Mouse (Mus musculus): Measurements from ENCODE around the gene Dcaf10. TPM values are rescaled to one million over a fixed set of nuclear protein-coding genes. Genes with fewer than 3 reads are reported as not detected.
"Not testable (repeated sequence)": the region's sequence is repeated elsewhere in the genome, so short reads cannot be mapped to it uniquely, and the experiment has no call there.

The Dcaf10 gene
- polyA plus RNA-seq, 1 experiment from 2014 or later = 8.0 TPM

GRCm38 (mm10) chr4:45356653-45357052 lies 14.8 kb downstream of the Dcaf10 start:
- Histone ChIP-seq H3K36me3 (peaks cover 33% of the 10 kb centered on the region), H3K4me2 (no peak overlapping the region), H3K27me3 (no peaks in the 10 kb centered on the region), H3K9ac (no peak overlapping the region), H3K4me3 (no peak overlapping the region), H3K4me1 (replicated peaks) (no peaks in the 10 kb centered on the region), H3K27ac (replicated peaks) (no peak overlapping the region), H3K9me3 (no peaks in the 10 kb centered on the region)
- WGBS = 93% methylated on average over 3 of the region's 3 CpGs
- ATAC-seq (ENCODE audit: low read depth) = no peak

DNA sequence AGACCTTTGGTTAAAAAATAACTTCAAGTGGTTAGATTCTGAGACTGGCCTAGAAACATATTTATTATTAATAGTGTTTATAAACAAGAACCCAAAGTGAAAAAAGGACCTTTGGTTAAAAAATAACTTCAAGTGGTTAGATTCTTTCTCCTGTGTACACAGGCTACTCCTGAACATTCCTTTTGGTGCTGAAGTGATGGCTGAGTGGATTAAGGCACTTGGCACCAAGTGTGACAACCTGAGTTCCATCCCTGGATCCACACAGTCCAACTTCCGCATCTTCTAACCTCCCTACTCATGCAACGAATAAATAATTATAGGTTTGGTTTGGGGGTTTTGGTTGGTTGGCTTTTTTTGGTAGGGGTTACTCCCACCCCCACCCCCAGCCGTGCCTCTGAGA lies 29.4 kb downstream of the Dcaf10 start:
- Histone ChIP-seq H3K36me3 (peaks cover 72% of the 10 kb centered on the region), H3K4me1 (replicated peaks) (no peaks in the 10 kb centered on the region), H3K4me2 (no peak overlapping the region), H3K9me3 (no peaks in the 10 kb centered on the region), H3K4me3 (no peak overlapping the region), H3K27me3 (no peaks in the 10 kb centered on the region), H3K9ac (no peak overlapping the region), H3K27ac (replicated peaks) (no peak overlapping the region)
- ATAC-seq (ENCODE audit: low read depth) = no peak
- 91% methylated on average over 3 of the region's 3 CpGs for WGBS

DNA sequence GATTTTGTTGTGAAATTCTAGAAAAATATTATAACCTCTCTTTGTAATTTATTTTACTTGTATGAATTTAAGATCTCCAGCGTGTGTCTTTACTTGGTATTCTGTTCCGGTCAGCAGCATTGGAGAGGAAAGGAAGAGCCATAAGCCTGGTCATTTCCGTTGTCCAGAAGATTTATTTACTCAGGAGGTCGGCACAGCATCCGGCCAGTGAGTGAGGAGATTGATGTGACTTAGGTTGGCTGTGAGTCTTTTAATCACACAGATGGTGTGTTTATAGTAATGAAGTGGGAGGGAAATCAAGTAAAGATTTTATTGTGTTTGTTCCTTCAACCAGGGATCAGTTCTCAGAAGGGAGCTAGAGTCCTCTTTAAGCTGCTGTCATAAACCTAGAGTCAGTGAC lies 33.0 kb downstream of the Dcaf10 start:
- Histone ChIP-seq H3K36me3 (peaks cover 80% of the 10 kb centered on the region), H3K4me2 (no peak overlapping the region), H3K4me3 (no peak overlapping the region), H3K9me3 (no peaks in the 10 kb centered on the region), H3K9ac (no peak overlapping the region), H3K4me1 (replicated peaks) (no peaks in the 10 kb centered on the region), H3K27ac (replicated peaks) (no peak overlapping the region), H3K27me3 (no peaks in the 10 kb centered on the region)
- ATAC-seq (ENCODE audit: low read depth) = no peak
- WGBS = 64% methylated on average over 5 of the region's 5 CpGs

DNA sequence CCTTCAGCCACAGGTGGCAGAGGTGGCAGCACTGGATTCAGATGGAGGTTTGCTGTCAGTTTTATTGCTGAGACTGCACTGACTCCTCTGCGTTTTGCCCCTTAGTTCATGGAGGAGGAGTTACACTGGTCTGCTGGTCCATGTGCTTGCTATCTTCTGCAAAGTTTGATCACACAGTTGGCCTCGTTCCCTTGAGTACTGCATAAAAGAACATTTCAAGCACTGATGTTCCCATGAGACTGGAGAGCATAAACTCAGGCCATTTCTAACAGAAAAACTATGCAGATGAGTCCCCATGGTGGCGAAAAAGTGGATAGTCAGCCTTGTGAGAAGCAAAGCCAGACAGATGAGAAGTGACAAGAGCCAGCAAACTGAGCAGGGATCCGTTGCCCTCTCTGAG lies 34.7 kb downstream of the Dcaf10 start:
- Histone ChIP-seq H3K9ac (no peak overlapping the region), H3K36me3 (peaks cover 65% of the 10 kb centered on the region)
- WGBS = 83% methylated on average over 4 of the region's 4 CpGs

GRCm38 (mm10) chr4:45380903-45381580 lies 39.1 kb downstream of the Dcaf10 start:
- ATAC-seq (ENCODE audit: low read depth); H3K27me3 ChIP-seq; H3K9me3 ChIP-seq; H3K27ac ChIP-seq (replicated peaks); H3K4me1 ChIP-seq (replicated peaks); H3K9ac ChIP-seq; H3K4me3 ChIP-seq; H3K4me2 ChIP-seq: not testable (repeated sequence)
- 90% methylated on average over 10 of the region's 10 CpGs for WGBS
- H3K36me3 ChIP-seq = peaks cover 22% of the 10 kb centered on the region

More for the DNA sequence above, 34.7 kb downstream of the Dcaf10 start:
- Histone ChIP-seq H3K27me3 (no peaks in the 10 kb centered on the region), H3K4me2 (no peak overlapping the region), H3K4me3 (no peak overlapping the region), H3K4me1 (replicated peaks) (no peaks in the 10 kb centered on the region), H3K27ac (replicated peaks) (no peak overlapping the region), H3K9me3 (no peaks in the 10 kb centered on the region)
- no peak for ATAC-seq (ENCODE audit: low read depth)

DNA sequence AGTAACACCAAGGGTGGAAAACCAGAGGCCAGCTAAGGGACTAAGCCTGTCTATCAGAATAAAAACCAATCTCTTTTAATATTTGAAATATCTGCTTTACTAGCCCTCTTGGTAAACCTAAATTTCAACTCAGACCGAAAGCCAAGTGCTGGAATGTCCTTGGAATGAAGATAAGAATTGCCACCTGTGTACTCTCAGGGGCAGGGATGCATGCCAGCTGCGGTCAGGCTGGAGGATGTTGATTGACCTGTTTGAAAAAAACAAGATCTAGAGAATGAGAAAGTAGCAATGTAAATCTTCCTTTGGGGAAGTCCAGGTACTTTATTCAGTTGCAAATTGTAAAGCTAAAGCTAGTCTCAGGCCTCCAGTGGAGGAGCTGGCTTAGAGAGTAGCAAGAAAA lies 40.2 kb downstream of the Dcaf10 start:
- ATAC-seq (ENCODE audit: low read depth); H3K4me3 ChIP-seq; H3K9me3 ChIP-seq; H3K27me3 ChIP-seq; H3K9ac ChIP-seq; H3K4me2 ChIP-seq; H3K4me1 ChIP-seq (replicated peaks); H3K27ac ChIP-seq (replicated peaks): not testable (repeated sequence)
- H3K36me3 ChIP-seq = peaks cover 12% of the 10 kb centered on the region; the same call in 1 of the 2 replicates
- WGBS = 92% methylated on average over 2 of the region's 2 CpGs

DNA sequence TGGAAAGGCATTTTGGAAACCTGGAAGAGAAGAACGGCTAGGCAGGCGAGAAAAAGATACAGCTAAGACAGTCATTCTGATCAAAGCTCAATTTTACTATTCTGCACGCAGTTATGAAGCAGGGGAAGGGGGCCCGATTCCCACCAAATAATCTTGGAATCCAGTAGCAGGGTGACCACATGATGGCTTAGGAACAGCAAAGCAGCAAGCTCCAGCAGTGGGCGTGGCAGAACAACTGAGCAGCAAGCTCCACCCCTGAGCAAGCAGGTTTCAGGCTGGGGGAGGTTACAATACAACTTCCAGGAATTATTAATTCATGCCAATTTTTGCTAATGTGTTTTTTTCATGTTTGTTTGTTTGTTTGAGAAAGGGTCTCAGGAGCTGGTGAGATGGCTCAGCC lies 45.4 kb downstream of the Dcaf10 start:
- not testable (repeated sequence) for H3K9ac ChIP-seq; H3K27me3 ChIP-seq; ATAC-seq (ENCODE audit: low read depth); H3K4me1 ChIP-seq (replicated peaks); H3K27ac ChIP-seq (replicated peaks); H3K4me2 ChIP-seq; H3K36me3 ChIP-seq; H3K4me3 ChIP-seq; H3K9me3 ChIP-seq
- 98% methylated on average over 5 of the region's 5 CpGs for WGBS

DNA sequence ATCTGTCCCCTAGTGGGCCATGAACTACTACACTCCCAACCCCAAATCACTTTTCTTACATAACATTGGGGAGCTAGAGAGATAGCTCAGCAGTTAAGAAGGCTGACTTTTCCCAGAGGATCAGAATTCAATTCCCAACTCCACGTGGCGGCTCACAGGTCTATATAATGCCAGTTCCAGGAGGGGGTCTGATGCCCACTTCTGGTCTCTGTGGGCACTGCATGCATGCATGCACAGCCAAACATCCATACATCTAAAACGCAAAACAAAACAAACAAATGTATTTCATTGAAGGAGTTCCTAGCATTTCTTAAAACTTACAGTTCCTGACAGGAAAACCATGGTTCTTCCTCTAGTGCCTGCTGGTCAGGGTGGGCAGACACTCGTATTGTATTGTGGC lies 50.2 kb downstream of the Dcaf10 start:
- Histone ChIP-seq H3K36me3 (peaks cover 13% of the 10 kb centered on the region), H3K9ac (no peak overlapping the region), H3K4me1 (replicated peaks) (no peaks in the 10 kb centered on the region), H3K27ac (replicated peaks) (no peak overlapping the region), H3K4me2 (no peak overlapping the region), H3K9me3 (peaks cover 5% of the 10 kb centered on the region; the same call in 1 of the 2 replicates), H3K4me3 (no peak overlapping the region), H3K27me3 (no peaks in the 10 kb centered on the region)
- 71% methylated on average over 4 of the region's 4 CpGs for WGBS
- ATAC-seq (ENCODE audit: low read depth) = no peak

GRCm38 (mm10) chr4:45392572-45392971 lies 50.7 kb downstream of the Dcaf10 start:
- WGBS = 82% methylated on average over 11 of the region's 11 CpGs
- Histone ChIP-seq H3K9me3 (peaks cover under 1% of the 10 kb centered on the region; the same call in 1 of the 2 replicates), H3K4me1 (replicated peaks) (no peaks in the 10 kb centered on the region), H3K4me3 (no peak overlapping the region), H3K27me3 (no peaks in the 10 kb centered on the region), H3K27ac (replicated peaks) (no peak overlapping the region), H3K9ac (no peak overlapping the region), H3K4me2 (no peak overlapping the region), H3K36me3 (peaks cover 17% of the 10 kb centered on the region)
- no peak for ATAC-seq (ENCODE audit: low read depth)

GRCm38 (mm10) chr4:45392994-45393393 lies 51.1 kb downstream of the Dcaf10 start:
- H3K27me3 ChIP-seq = no peaks in the 10 kb centered on the region
- no peaks in the 10 kb centered on the region for H3K9me3 ChIP-seq
- peaks cover 22% of the 10 kb centered on the region for H3K36me3 ChIP-seq
- no peak overlapping the region for H3K4me2 ChIP-seq
- H3K9ac ChIP-seq = no peak overlapping the region
- WGBS = 89% methylated on average over 8 of the region's 8 CpGs
- no peak overlapping the region for H3K4me3 ChIP-seq
- H3K4me1 ChIP-seq (replicated peaks) = no peaks in the 10 kb centered on the region
- no peak overlapping the region for H3K27ac ChIP-seq (replicated peaks)
- ATAC-seq (ENCODE audit: low read depth) = no peak

- WGBS = 81% methylated on average over 5 of the region's 5 CpGs
- H3K4me3 ChIP-seq = no peak overlapping the region
- no peak overlapping the region for H3K9ac ChIP-seq
- 0 out of 2 replicates have a peak, but pooled peaks cover 1% of the 10 kb centered on the region for H3K4me1 ChIP-seq (replicated peaks)
- H3K4me2 ChIP-seq = no peak overlapping the region
- H3K9me3 ChIP-seq = no peaks in the 10 kb centered on the region
- no peak overlapping the region for H3K27ac ChIP-seq (replicated peaks)
- H3K27me3 ChIP-seq = no peaks in the 10 kb centered on the region
- ATAC-seq (ENCODE audit: low read depth) = no peak
- H3K36me3 ChIP-seq = peaks cover 28% of the 10 kb centered on the region
Measured at GRCm38 (mm10) chr4:45393658-45394057, 51.8 kb downstream of the Dcaf10 start.

GRCm38 (mm10) chr4:45396211-45396610 lies 54.3 kb downstream of the Dcaf10 start:
- H3K36me3 ChIP-seq = peaks cover 52% of the 10 kb centered on the region
- not testable (repeated sequence) for H3K27me3 ChIP-seq; H3K4me2 ChIP-seq; H3K27ac ChIP-seq (replicated peaks); H3K9ac ChIP-seq; H3K4me3 ChIP-seq; H3K4me1 ChIP-seq (replicated peaks); ATAC-seq (ENCODE audit: low read depth); H3K9me3 ChIP-seq
- WGBS = 91% methylated on average over 6 of the region's 6 CpGs

- not testable (repeated sequence) for H3K27ac ChIP-seq (replicated peaks); H3K27me3 ChIP-seq; H3K9ac ChIP-seq; H3K4me2 ChIP-seq; H3K9me3 ChIP-seq; ATAC-seq (ENCODE audit: low read depth); H3K4me3 ChIP-seq
- Histone ChIP-seq H3K4me1 (replicated peaks) (peaks cover 13% of the 10 kb centered on the region; the same call in 1 of the 2 replicates), H3K36me3 (peaks cover 72% of the 10 kb centered on the region)
- WGBS = 83% methylated on average over 5 of the region's 5 CpGs
Measured at GRCm38 (mm10) chr4:45398315-45398714, 56.4 kb downstream of the Dcaf10 start.
